Mouse (Mus musculus): ENCODE measurements around the gene Has1. TPM values are rescaled to one million over a fixed set of nuclear protein-coding genes. Genes with fewer than 3 reads are reported as not detected.

Has1 gene
- polyA plus RNA-seq, 1 experiment = 0.08 TPM

- H3K4me1 ChIP-seq (ENCODE audit: control insufficient read depth, insufficient read depth, low read length) = peaks cover 3% of the 10 kb centered on the region; the same call in 1 of the 2 replicates
- 68% methylated on average over 27 of the region's 27 CpGs for WGBS
- H3K27ac ChIP-seq (ENCODE audit: insufficient read depth, low read depth, low read length) = no peak overlapping the region
- H3K27me3 ChIP-seq (replicated peaks; ENCODE audit: control insufficient read depth, insufficient read depth, low read length) = no peaks in the 10 kb centered on the region
- TF ChIP-seq CTCF (conservative IDR thresholded peaks at IDR 0.05; ENCODE audit: insufficient read depth, insufficient read length, low read depth, low read length) (no peak), POLR2A (IDR thresholded peaks at IDR 0.05; ENCODE audit: low read depth, low read length) (no peak)
- H3K36me3 ChIP-seq (ENCODE audit: control insufficient read depth, insufficient read depth, low read length) = no peaks in the 10 kb centered on the region
- no peak for DNase-seq
- H3K4me3 ChIP-seq (ENCODE audit: insufficient read depth, low read depth, low read length) = no peak overlapping the region
Measured at GRCm38 (mm10) chr17:17843534-17844261, 11.3 kb downstream of the Has1 start.

- Histone ChIP-seq H3K4me1 (ENCODE audit: control insufficient read depth, insufficient read depth, low read length) (peaks cover 12% of the 10 kb centered on the region), H3K36me3 (ENCODE audit: control insufficient read depth, insufficient read depth, low read length) (no peaks in the 10 kb centered on the region), H3K27ac (ENCODE audit: insufficient read depth, low read depth, low read length) (no peak overlapping the region), H3K27me3 (replicated peaks; ENCODE audit: control insufficient read depth, insufficient read depth, low read length) (no peaks in the 10 kb centered on the region), H3K4me3 (ENCODE audit: insufficient read depth, low read depth, low read length) (no peak overlapping the region)
- no peak for DNase-seq
- WGBS = 80% methylated on average over 7 of the region's 7 CpGs
- TF ChIP-seq CTCF (conservative IDR thresholded peaks at IDR 0.05; ENCODE audit: insufficient read depth, insufficient read length, low read depth, low read length) = no peak
- TF ChIP-seq POLR2A (IDR thresholded peaks at IDR 0.05; ENCODE audit: low read depth, low read length) = no peak
Measured at GRCm38 (mm10) chr17:17840796-17841195, 14.2 kb downstream of the Has1 start.

GRCm38 (mm10) chr17:17839276-17839675 is 15.7 kb downstream of the Has1 start:
- H3K4me1 ChIP-seq (ENCODE audit: control insufficient read depth, insufficient read depth, low read length) = peaks cover 12% of the 10 kb centered on the region
- TF ChIP-seq CTCF (conservative IDR thresholded peaks at IDR 0.05; ENCODE audit: insufficient read depth, insufficient read length, low read depth, low read length) = no peak
- no peak for TF ChIP-seq POLR2A (IDR thresholded peaks at IDR 0.05; ENCODE audit: low read depth, low read length)
- WGBS = 98% methylated on average over 2 of the region's 2 CpGs
- H3K4me3 ChIP-seq (ENCODE audit: insufficient read depth, low read depth, low read length) = no peak overlapping the region
- DNase-seq = no peak
- H3K36me3 ChIP-seq (ENCODE audit: control insufficient read depth, insufficient read depth, low read length) = no peaks in the 10 kb centered on the region
- no peaks in the 10 kb centered on the region for H3K27me3 ChIP-seq (replicated peaks; ENCODE audit: control insufficient read depth, insufficient read depth, low read length)
- no peak overlapping the region for H3K27ac ChIP-seq (ENCODE audit: insufficient read depth, low read depth, low read length)

- Histone ChIP-seq H3K27me3 (replicated peaks; ENCODE audit: control insufficient read depth, insufficient read depth, low read length) (no peaks in the 10 kb centered on the region), H3K27ac (ENCODE audit: insufficient read depth, low read depth, low read length) (peak overlapping the region; percentile 87), H3K36me3 (ENCODE audit: control insufficient read depth, insufficient read depth, low read length) (no peaks in the 10 kb centered on the region), H3K4me3 (ENCODE audit: insufficient read depth, low read depth, low read length) (peak overlapping the region; percentile 54), H3K4me1 (ENCODE audit: control insufficient read depth, insufficient read depth, low read length) (peaks cover 12% of the 10 kb centered on the region)
- peak; percentile 99 for DNase-seq
- 1% methylated on average over 43 of the region's 43 CpGs for WGBS
- TF ChIP-seq POLR2A (IDR thresholded peaks at IDR 0.05; ENCODE audit: low read depth, low read length) (peak; percentile 64), CTCF (conservative IDR thresholded peaks at IDR 0.05; ENCODE audit: insufficient read depth, insufficient read length, low read depth, low read length) (peak; percentile 71)
Measured at GRCm38 (mm10) chr17:17837919-17838701, 16.9 kb downstream of the Has1 start.

GRCm38 (mm10) chr17:17837426-17837825 is 17.6 kb downstream of the Has1 start:
- Histone ChIP-seq H3K4me1 (ENCODE audit: control insufficient read depth, insufficient read depth, low read length) (peaks cover 12% of the 10 kb centered on the region), H3K36me3 (ENCODE audit: control insufficient read depth, insufficient read depth, low read length) (no peaks in the 10 kb centered on the region), H3K27ac (ENCODE audit: insufficient read depth, low read depth, low read length) (peak overlapping the region; percentile 57), H3K27me3 (replicated peaks; ENCODE audit: control insufficient read depth, insufficient read depth, low read length) (no peaks in the 10 kb centered on the region), H3K4me3 (ENCODE audit: insufficient read depth, low read depth, low read length) (peak overlapping the region; percentile 54)
- TF ChIP-seq CTCF (conservative IDR thresholded peaks at IDR 0.05; ENCODE audit: insufficient read depth, insufficient read length, low read depth, low read length) (no peak), POLR2A (IDR thresholded peaks at IDR 0.05; ENCODE audit: low read depth, low read length) (no peak)
- no peak for DNase-seq
- 7% methylated on average over 13 of the region's 13 CpGs for WGBS

- Histone ChIP-seq H3K4me3 (ENCODE audit: insufficient read depth, low read depth, low read length) (no peak overlapping the region), H3K27me3 (replicated peaks; ENCODE audit: control insufficient read depth, insufficient read depth, low read length) (no peaks in the 10 kb centered on the region), H3K36me3 (ENCODE audit: control insufficient read depth, insufficient read depth, low read length) (no peaks in the 10 kb centered on the region), H3K4me1 (ENCODE audit: control insufficient read depth, insufficient read depth, low read length) (peaks cover 12% of the 10 kb centered on the region), H3K27ac (ENCODE audit: insufficient read depth, low read depth, low read length) (no peak overlapping the region)
- DNase-seq = no peak
- WGBS = 76% methylated on average over 5 of the region's 5 CpGs
- no peak for TF ChIP-seq POLR2A (IDR thresholded peaks at IDR 0.05; ENCODE audit: low read depth, low read length)
Measured at GRCm38 (mm10) chr17:17836101-17836500, 18.9 kb downstream of the Has1 start.

GRCm38 (mm10) chr17:17834896-17835295 is 20.1 kb downstream of the Has1 start:
- TF ChIP-seq CTCF (conservative IDR thresholded peaks at IDR 0.05; ENCODE audit: insufficient read depth, insufficient read length, low read depth, low read length) (no peak), POLR2A (IDR thresholded peaks at IDR 0.05; ENCODE audit: low read depth, low read length) (no peak)
- Histone ChIP-seq H3K27ac (ENCODE audit: insufficient read depth, low read depth, low read length) (no peak overlapping the region), H3K36me3 (ENCODE audit: control insufficient read depth, insufficient read depth, low read length) (no peaks in the 10 kb centered on the region), H3K4me1 (ENCODE audit: control insufficient read depth, insufficient read depth, low read length) (peaks cover 15% of the 10 kb centered on the region), H3K4me3 (ENCODE audit: insufficient read depth, low read depth, low read length) (no peak overlapping the region), H3K27me3 (replicated peaks; ENCODE audit: control insufficient read depth, insufficient read depth, low read length) (no peaks in the 10 kb centered on the region)
- WGBS = 2% methylated on average over 1 of the region's 1 CpGs
- DNase-seq = peak; percentile 57

All from kidney, adult 2 months (tissue).